Mouse (Mus musculus): ENCODE data around the gene B830017H08Rik. TPM values are rescaled to one million over a fixed set of nuclear protein-coding genes. Genes with fewer than 3 reads are reported as not detected.

Gene B830017H08Rik
- total RNA-seq, 2 experiments from 2014 or later = 4.9 to 5.1 TPM

- intact Hi-C loops (cut with DNase I) = loop anchor here (5.0 kb wide), 1 partner anchor 50 kb away; the partner anchor contains the start of gene Klhl22
Measured at GRCm38 (mm10) chr16:17807192-17808009, 25.5 kb upstream of the B830017H08Rik start.

GRCm38 (mm10) chr16:17809125-17809524 is 23.8 kb upstream of the B830017H08Rik start:
- no peak for DNase-seq (ENCODE audit: extremely low spot score in 1 of 2, low spot score in 2 of 2)
- intact Hi-C loops (cut with DNase I) = loop anchor here (5.0 kb wide), 1 partner anchor 52 kb away; the partner anchor contains the start of gene Klhl22

More at GRCm38 (mm10) chr16:17807192-17808009, 25.5 kb upstream of the B830017H08Rik start:
- peak; percentile 83 to 91 for DNase-seq (ENCODE audit: extremely low spot score in 1 of 2, low spot score in 2 of 2)

- peak in 1 of 2 experiments; percentile 77 for DNase-seq (ENCODE audit: extremely low spot score in 1 of 2, low spot score in 2 of 2)
- intact Hi-C loops (cut with DNase I) = loop anchor here (5.0 to 10.0 kb wide), 3 partner anchors 52 to 252 kb away; partner anchors contain the start of genes Ccdc74a and Klhl22
Measured at GRCm38 (mm10) chr16:17809711-17810110, 23.2 kb upstream of the B830017H08Rik start.

GRCm38 (mm10) chr16:17812120-17812519 is 20.8 kb upstream of the B830017H08Rik start:
- intact Hi-C loops (cut with DNase I) = loop anchor here (5.0 to 10.0 kb wide), 2 partner anchors 167 to 255 kb away; partner anchors contain the start of gene Ccdc74a
- DNase-seq (ENCODE audit: extremely low spot score in 1 of 2, low spot score in 2 of 2) = no peak

- intact Hi-C loops (cut with DNase I) = loop anchor here (5.0 to 10.0 kb wide), 2 partner anchors 168 to 256 kb away; partner anchors contain the start of gene Ccdc74a
- DNase-seq (ENCODE audit: extremely low spot score in 1 of 2, low spot score in 2 of 2) = no peak
Measured at GRCm38 (mm10) chr16:17813173-17813572, 19.7 kb upstream of the B830017H08Rik start.

GRCm38 (mm10) chr16:17815411-17816402 is 17.2 kb upstream of the B830017H08Rik start:
- intact Hi-C loops (cut with DNase I) = loop anchor here (10.0 kb wide), 1 partner anchor 171 kb away; the partner anchor contains the start of gene Ccdc74a
- DNase-seq (ENCODE audit: extremely low spot score in 1 of 2, low spot score in 2 of 2) = peak in 1 of 2 experiments; percentile 71

GRCm38 (mm10) chr16:17816528-17816927 is 16.4 kb upstream of the B830017H08Rik start:
- intact Hi-C loops (cut with DNase I) = loop anchor here (10.0 kb wide), 1 partner anchor 172 kb away; the partner anchor contains the start of gene Ccdc74a
- no peak for DNase-seq (ENCODE audit: extremely low spot score in 1 of 2, low spot score in 2 of 2)

- intact Hi-C loops (cut with DNase I) = no loop called here
- DNase-seq (ENCODE audit: extremely low spot score in 1 of 2, low spot score in 2 of 2) = no peak
Measured at GRCm38 (mm10) chr16:17826500-17826899, 6.4 kb upstream of the B830017H08Rik start.

- no peak for DNase-seq (ENCODE audit: extremely low spot score in 1 of 2, low spot score in 2 of 2)
- intact Hi-C loops (cut with DNase I) = no loop called here
Measured at GRCm38 (mm10) chr16:17828229-17828628, 4.7 kb upstream of the B830017H08Rik start.

GRCm38 (mm10) chr16:17828867-17829266 is 4.1 kb upstream of the B830017H08Rik start:
- intact Hi-C loops (cut with DNase I) = no loop called here

GRCm38 (mm10) chr16:17830385-17831178 is 2.3 kb upstream of the B830017H08Rik start:
- intact Hi-C loops (cut with DNase I) = no loop called here
- DNase-seq (ENCODE audit: extremely low spot score in 1 of 2, low spot score in 2 of 2) = no peak

More at GRCm38 (mm10) chr16:17828867-17829266, 4.1 kb upstream of the B830017H08Rik start:
- peak in 1 of 2 experiments; percentile 9 for DNase-seq (ENCODE audit: extremely low spot score in 1 of 2, low spot score in 2 of 2)

GRCm38 (mm10) chr16:17831781-17832180 is 1.1 kb upstream of the B830017H08Rik start:
- no peak for DNase-seq (ENCODE audit: extremely low spot score in 1 of 2, low spot score in 2 of 2)
- intact Hi-C loops (cut with DNase I) = no loop called here

- DNase-seq (ENCODE audit: extremely low spot score in 1 of 2, low spot score in 2 of 2) = peak in 1 of 2 experiments; percentile 66
- intact Hi-C loops (cut with DNase I) = no loop called here
Measured at GRCm38 (mm10) chr16:17833321-17833680, 380 bp downstream of the B830017H08Rik start.

- intact Hi-C loops (cut with DNase I) = no loop called here
- DNase-seq (ENCODE audit: extremely low spot score in 1 of 2, low spot score in 2 of 2) = peak in 1 of 2 experiments; percentile 62
Measured at GRCm38 (mm10) chr16:17833681-17834399, 919 bp downstream of the B830017H08Rik start.

- intact Hi-C loops (cut with DNase I) = no loop called here
- no peak for DNase-seq (ENCODE audit: extremely low spot score in 1 of 2, low spot score in 2 of 2)
Measured at GRCm38 (mm10) chr16:17834543-17834942, 1.6 kb downstream of the B830017H08Rik start.

- intact Hi-C loops (cut with DNase I) = no loop called here
- no peak for DNase-seq (ENCODE audit: extremely low spot score in 1 of 2, low spot score in 2 of 2)
Measured at GRCm38 (mm10) chr16:17835481-17835880, 2.6 kb downstream of the B830017H08Rik start.

GRCm38 (mm10) chr16:17838051-17838450 is 5.1 kb downstream of the B830017H08Rik start, which contains the start of gene Car15:
TSS of gene Car15 (minus strand) at chr16:17838364.
- no peak for DNase-seq (ENCODE audit: extremely low spot score in 1 of 2, low spot score in 2 of 2)
- intact Hi-C loops (cut with DNase I) = no loop called here
